Mouse (Mus musculus): Measurements from ENCODE around the gene Clca3b. TPM values are rescaled to one million over a fixed set of nuclear protein-coding genes. Genes with fewer than 3 reads are reported as not detected.
"Not testable (repeated sequence)": the region's sequence is repeated elsewhere in the genome, so short reads cannot be mapped to it uniquely, and the experiment has no call there.

Gene Clca3b
- total RNA-seq (2022): not detected

GRCm38 (mm10) chr3:144849014-144849556 is at the start of gene Clca3b:
Gene Clca3b (minus strand): TSS chr3:144849357.
- DNase-seq (ENCODE audit: low spot score): not testable (repeated sequence)

GRCm38 (mm10) chr3:144897042-144897678 is 48.0 kb upstream of the Clca3b start:
- DNase-seq (ENCODE audit: low spot score): peak; percentile 36

GRCm38 (mm10) chr3:144890246-144890758 is 41.1 kb upstream of the Clca3b start:
- no peak for DNase-seq (ENCODE audit: low spot score)

- no peak for DNase-seq (ENCODE audit: low spot score)
These were observed 37.8 kb upstream of the Clca3b start for GRCm38 (mm10) chr3:144886957-144887356.

- not testable (repeated sequence) for DNase-seq (ENCODE audit: low spot score)
These were observed 22.9 kb upstream of the Clca3b start for GRCm38 (mm10) chr3:144872012-144872411.

GRCm38 (mm10) chr3:144849584-144849983 is 427 bp upstream of the Clca3b start:
- DNase-seq (ENCODE audit: low spot score): no peak

- DNase-seq (ENCODE audit: low spot score): no peak
These were observed 21.9 kb downstream of the Clca3b start for GRCm38 (mm10) chr3:144827257-144827656.

- peak; percentile 74 for DNase-seq (ENCODE audit: low spot score)
These were observed 24.0 kb downstream of the Clca3b start for GRCm38 (mm10) chr3:144825151-144825550.

GRCm38 (mm10) chr3:144823331-144823730 is 25.8 kb downstream of the Clca3b start:
- DNase-seq (ENCODE audit: low spot score): no peak

GRCm38 (mm10) chr3:144820632-144821031 is 28.5 kb downstream of the Clca3b start:
- DNase-seq (ENCODE audit: low spot score): no peak

GRCm38 (mm10) chr3:144819219-144819618 is 29.9 kb downstream of the Clca3b start, which contains the start of gene Clca3a2:
Gene Clca3a2 (minus strand): TSS chr3:144819494.
- DNase-seq (ENCODE audit: low spot score): not testable (repeated sequence)

- DNase-seq (ENCODE audit: low spot score): not testable (repeated sequence)
These were observed 35.8 kb downstream of the Clca3b start for GRCm38 (mm10) chr3:144813336-144813735.

- DNase-seq (ENCODE audit: low spot score): no peak
These were observed 37.3 kb downstream of the Clca3b start for GRCm38 (mm10) chr3:144811821-144812220.

GRCm38 (mm10) chr3:144808153-144808925 is 40.8 kb downstream of the Clca3b start:
- DNase-seq (ENCODE audit: low spot score): not testable (repeated sequence)

- not testable (repeated sequence) for DNase-seq (ENCODE audit: low spot score)
These were observed 42.5 kb downstream of the Clca3b start for GRCm38 (mm10) chr3:144806626-144807025.

GRCm38 (mm10) chr3:144801861-144802260 is 47.3 kb downstream of the Clca3b start:
- DNase-seq (ENCODE audit: low spot score): no peak

GRCm38 (mm10) chr3:144785181-144786148 is 63.7 kb downstream of the Clca3b start:
- no peak for DNase-seq (ENCODE audit: low spot score)

Measured in heart, adult 8-10 months (tissue).